Mouse (Mus musculus) heart, adult 18-20 months (tissue): Measurements from ENCODE around the gene Armc10. TPM values are rescaled to one million over a fixed set of nuclear protein-coding genes. Genes with fewer than 3 reads are reported as not detected.
"Not testable (repeated sequence)": the region's sequence is repeated elsewhere in the genome, so short reads cannot be mapped to it uniquely, and the experiment has no call there.

ENCODE experiments used
- DNase-seq, 2 experiments: peaks; one replicate each; pipeline ENCODE4 v3.0.0; 2021 to 2022; ENCODE audit warnings: mixed read lengths in 1 of 2
- total RNA-seq, 2 experiments: library from RNA; stranded (reverse); gene quantifications; 2 replicates each; pipeline ENCODE4 v1.2.3; 2021

Gene Armc10
- total RNA-seq, 2 experiments from 2014 or later: 7.8 to 8.0 TPM

GRCm38 (mm10) chr5:21702873-21703475, 57.4 kb downstream of the Armc10 start:
- DNase-seq: peak; percentile 29 to 44

DNA sequence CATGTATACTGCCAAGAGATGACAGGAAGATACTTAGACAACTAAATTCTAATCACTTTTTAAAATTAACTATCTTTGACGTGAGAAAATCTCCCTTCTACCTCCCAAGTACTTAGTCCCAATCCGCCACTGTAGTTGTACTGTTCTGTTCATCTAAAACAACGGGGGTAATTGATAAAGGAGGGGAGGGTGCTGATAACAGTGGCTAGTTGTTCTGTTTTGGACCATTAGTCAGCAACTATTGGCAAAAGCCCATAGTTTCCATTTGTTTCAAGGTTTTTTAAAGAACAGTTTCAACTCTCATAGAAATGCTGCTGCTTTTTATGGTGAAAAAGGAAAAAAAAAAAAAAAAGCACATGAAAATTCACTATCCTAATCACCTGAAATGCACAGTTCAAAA, 58.1 kb downstream of the Armc10 start:
- no peak for DNase-seq

DNA sequence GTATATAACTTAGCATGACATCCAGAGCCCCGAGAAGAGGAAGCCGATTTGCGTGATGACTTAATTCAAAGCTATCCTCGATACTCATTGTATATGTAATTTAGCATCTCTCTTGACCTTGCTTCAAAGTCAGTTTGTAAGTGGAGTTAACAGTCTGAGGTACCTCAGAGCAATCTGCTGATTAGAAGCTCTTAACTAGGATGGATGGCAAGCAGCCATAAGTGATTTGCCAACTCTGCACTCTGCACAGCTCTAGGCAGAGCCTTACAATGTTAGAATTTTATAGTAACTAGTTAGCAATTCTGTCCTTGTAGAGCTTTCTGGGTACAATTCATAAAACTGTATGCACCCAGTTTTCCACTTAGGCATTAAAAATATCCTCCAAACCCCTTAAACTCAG, 60.9 kb downstream of the Armc10 start:
- DNase-seq: no peak

DNA sequence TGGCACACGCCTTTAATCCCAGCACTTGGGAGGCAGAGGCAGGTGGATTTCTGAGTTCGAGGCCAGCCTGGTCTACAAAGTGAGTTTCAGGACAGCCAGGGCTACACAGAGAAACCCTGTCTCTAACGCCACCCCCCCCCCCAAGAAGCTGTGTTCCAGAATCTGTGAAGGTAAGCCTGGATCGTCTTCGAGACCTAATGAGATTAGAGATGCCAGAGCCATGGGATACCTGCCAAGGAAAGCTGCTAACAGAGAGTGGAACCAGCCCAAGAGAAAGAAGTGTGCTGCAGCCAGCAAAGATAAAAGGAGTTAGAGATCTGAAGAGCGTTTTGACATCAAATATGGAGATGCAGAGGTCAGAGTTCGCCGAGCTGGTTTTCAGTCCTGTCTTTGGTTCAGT, 62.4 kb downstream of the Armc10 start:
- not testable (repeated sequence) for DNase-seq

Other genes with a start within 250 kb of the Armc10 start
- gene Ccdc146, start 221.1 kb upstream of the Armc10 start, total RNA-seq: 1 to 10 TPM; 3.4 to 4.4 TPM
- 10 to 100 TPM; 20.7 to 22.3 TPM for gene Fam185a, start 220.9 kb upstream of the Armc10 start, total RNA-seq
- gene Lrrc17, start 102.3 kb upstream of the Armc10 start, total RNA-seq: 1 to 10 TPM; 2.0 to 2.8 TPM
- gene Fbxl13, start 179 bp upstream of the Armc10 start, total RNA-seq: not detected
- gene Napepld, start 55.6 kb downstream of the Armc10 start, total RNA-seq: 1 to 10 TPM; 6.2 to 6.3 TPM
- gene Pmpcb, start 91.3 kb downstream of the Armc10 start, total RNA-seq: 100 to 1,000 TPM; 264 to 279 TPM
- 10 to 100 TPM; 21.4 to 22.3 TPM for gene Dnajc2, start 139.4 kb downstream of the Armc10 start, total RNA-seq
- gene Psmc2, start 139.5 kb downstream of the Armc10 start, total RNA-seq: 10 to 100 TPM; 92.8 to 99.7 TPM
- not detected for gene Slc26a5, start 219.8 kb downstream of the Armc10 start, total RNA-seq